Mouse (Mus musculus) myocyte (in vitro differentiated cells): ENCODE measurements around the gene Pde8b.

Experiments
- CEBPB ChIP-seq: IDR thresholded peaks from 2 replicates; pipeline ENCODE4 v1.6.1; 2011; ENCODE audit warnings: mild to moderate bottlenecking, moderate library complexity; ENCODE audit not compliant: poor library complexity, insufficient read depth, severe bottlenecking
- E2F4 ChIP-seq: IDR thresholded peaks from one replicate; pipeline ENCODE4 v1.6.1; 2011; ENCODE audit warnings: mild to moderate bottlenecking, control low read depth, moderate library complexity; ENCODE audit not compliant: insufficient read depth
- MAX ChIP-seq: IDR thresholded peaks from one replicate; pipeline ENCODE4 v1.6.1; 2011; ENCODE audit warnings: low read depth, mild to moderate bottlenecking, control low read depth
- MYOD1 ChIP-seq, 3 experiments: IDR thresholded peaks; one replicate each; pipeline ENCODE4 v1.6.1; 2011; ENCODE audit warnings: control low read depth in 2 of 3, low read depth in 2 of 3, mild to moderate bottlenecking in 2 of 3, moderate library complexity in 1 of 3; ENCODE audit not compliant: insufficient read length in 2 of 3, control insufficient read depth in 1 of 3
- POLR2A ChIP-seq: IDR thresholded peaks from one replicate; pipeline ENCODE4 v1.6.1; 2011; ENCODE audit warnings: low read depth, mild to moderate bottlenecking, control low read depth, moderate library complexity; ENCODE audit not compliant: insufficient read length
- SRF ChIP-seq: IDR thresholded peaks from one replicate; pipeline ENCODE4 v1.6.1; 2011; ENCODE audit warnings: low read depth; ENCODE audit not compliant: control insufficient read depth, insufficient read length
- USF1 ChIP-seq: IDR thresholded peaks from one replicate; pipeline ENCODE4 v1.6.1; 2011; ENCODE audit warnings: low read depth, mild to moderate bottlenecking, control low read depth, moderate library complexity

- TF ChIP-seq E2F4 (no peak), POLR2A (no peak), CEBPB (no peak), SRF (no peak), MAX (no peak), USF1 (no peak), MYOD1 (IDR thresholded peaks at IDR 0.05; ENCODE audit: control insufficient read depth in 1 of 3, insufficient read length in 2 of 3, low read depth in 2 of 3) (no peak)
These were observed 242.9 kb downstream of the Pde8b start for GRCm38 (mm10) chr13:95007281-95007680.
